Mouse (Mus musculus): ENCODE data around the gene Atxn2l.

DNA sequence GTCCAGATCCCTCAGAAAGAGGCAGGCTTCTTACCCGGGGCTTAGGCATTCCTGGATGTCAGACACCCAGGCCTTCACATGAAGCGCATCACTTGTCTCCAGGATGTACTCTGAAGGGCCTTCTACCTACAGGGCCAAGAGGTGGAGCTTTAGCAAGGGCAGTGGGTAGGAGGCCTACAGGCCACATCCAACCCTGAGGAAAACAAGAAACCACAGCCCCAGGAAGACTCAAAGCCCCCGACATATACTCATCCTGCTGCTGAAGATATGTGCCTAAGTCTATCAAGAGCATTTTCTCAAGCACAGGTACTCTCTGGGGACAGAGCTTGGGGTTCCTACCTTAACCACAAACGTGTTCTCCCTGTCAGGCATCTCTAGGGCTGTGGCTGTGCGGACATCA, 31.9 kb downstream of the Atxn2l start:
- TF ChIP-seq POLR2A (IDR thresholded peaks at IDR 0.05; ENCODE audit: low read depth, low read length), result no peak
- no peak for TF ChIP-seq CTCF (conservative IDR thresholded peaks at IDR 0.05; ENCODE audit: insufficient read depth, insufficient read length, low read depth, low read length)

Data from kidney, adult 2 months (tissue).